Mouse (Mus musculus) kidney, embryonic 14.5 days (tissue): ENCODE measurements around the gene Igsf21. TPM values are rescaled to one million over a fixed set of nuclear protein-coding genes. Genes with fewer than 3 reads are reported as not detected.

Experiments used
- ATAC-seq: fragments of 200-750 bp; cut with Nextera tagmentation; 2 replicates; pipeline ENCODE4 v1.8.0; 2017; ENCODE audit warnings: moderate number of reproducible peaks, mild to moderate bottlenecking, moderate TSS enrichment, moderate library complexity; ENCODE audit not compliant: low FRiP score, low TSS enrichment
- H3K27ac ChIP-seq: fragments of 300-500 bp; sonication (generic); 2 replicates; pipeline ENCODE4 v1.5.1; 2014; ENCODE audit warnings: low read depth, mild to moderate bottlenecking, low read length, moderate library complexity, mixed read lengths
- H3K27me3 ChIP-seq: fragments of 300-500 bp; sonication (generic); 2 replicates; pipeline ENCODE4 v1.6.1; 2014; ENCODE audit warnings: mild to moderate bottlenecking, low read length; ENCODE audit not compliant: control insufficient read depth, insufficient read depth
- H3K36me3 ChIP-seq: fragments of 300-500 bp; sonication (generic); 2 replicates; pipeline ENCODE4 v1.6.1; 2014; ENCODE audit warnings: low read length, mixed read lengths; ENCODE audit not compliant: control insufficient read depth, insufficient read depth
- H3K4me1 ChIP-seq: fragments of 300-500 bp; sonication (generic); 2 replicates; pipeline ENCODE4 v1.6.1; 2014; ENCODE audit warnings: low read length, mixed read lengths; ENCODE audit not compliant: control insufficient read depth, insufficient read depth
- H3K4me2 ChIP-seq: fragments of 300-500 bp; sonication (generic); replicated peaks from 2 replicates; pipeline ENCODE4 v1.6.1; 2014; ENCODE audit warnings: low read depth, mild to moderate bottlenecking, low read length
- H3K4me3 ChIP-seq: fragments of 300-500 bp; sonication (generic); 2 replicates; pipeline ENCODE4 v1.5.1; 2014; ENCODE audit warnings: mild to moderate bottlenecking, low read length
- H3K9ac ChIP-seq: fragments of 300-500 bp; sonication (generic); 2 replicates; pipeline ENCODE4 v1.6.1; 2014; ENCODE audit warnings: low read depth, mild to moderate bottlenecking, low read length, moderate library complexity
- H3K9me3 ChIP-seq: fragments of 300-500 bp; sonication (generic); 2 replicates; pipeline ENCODE4 v1.6.1; 2016; ENCODE audit warnings: low read length; ENCODE audit not compliant: control insufficient read depth
- WGBS: fragments of 180-500 bp; shearing (Covaris S2); extraction: QIAGEN DNeasy Blood & Tissue Kit; methylation state at CpG from one replicate; pipeline ENCODE4 v1.1.7; 2014; 5-methylcytosine and 5-hydroxymethylcytosine counted together
- polyA plus RNA-seq: library from polyadenylated mRNA; unstranded; fragments of >200 nt; fragmentation: Nextera tagmentation; extraction: Ambion mirVana; gene quantifications from 2 replicates; pipeline ENCODE4 v1.2.1, GENCODE M21; 2014

Gene Igsf21
- polyA plus RNA-seq, 1 experiment from 2014 or later, result 0.91 TPM

- Histone ChIP-seq H3K9ac (no peak overlapping the region), H3K4me2 (no peak overlapping the region), H3K4me1 (no peaks in the 10 kb centered on the region), H3K36me3 (no peaks in the 10 kb centered on the region), H3K4me3 (no peak overlapping the region), H3K27ac (no peak overlapping the region), H3K9me3 (peaks cover 8% of the 10 kb centered on the region; the same call in 1 of the 2 replicates), H3K27me3 (peaks cover 14% of the 10 kb centered on the region)
- no peak for ATAC-seq
- WGBS, result 57% methylated on average over 12 of the region's 12 CpGs
Observed at GRCm38 (mm10) chr4:140043953-140044352, 202.6 kb downstream of the Igsf21 start.

GRCm38 (mm10) chr4:140038586-140039411 is 207.8 kb downstream of the Igsf21 start:
- H3K36me3 ChIP-seq, result no peaks in the 10 kb centered on the region
- H3K4me2 ChIP-seq, result no peak overlapping the region
- H3K4me1 ChIP-seq, result peaks cover 9% of the 10 kb centered on the region; the same call in 1 of the 2 replicates
- no peak overlapping the region for H3K27ac ChIP-seq
- no peak overlapping the region for H3K9ac ChIP-seq
- peaks cover 32% of the 10 kb centered on the region for H3K27me3 ChIP-seq
- WGBS, result 10% methylated on average over 26 of the region's 26 CpGs
- H3K4me3 ChIP-seq, result no peak overlapping the region
- peaks cover 8% of the 10 kb centered on the region; the same call in 1 of the 2 replicates for H3K9me3 ChIP-seq
- ATAC-seq, result peak; percentile 47; the same call in 1 of the 2 replicates

- Histone ChIP-seq H3K4me2 (no peak overlapping the region; the same call in 1 of the 2 replicates), H3K4me1 (peaks cover 9% of the 10 kb centered on the region; the same call in 1 of the 2 replicates), H3K9me3 (peaks cover 8% of the 10 kb centered on the region; the same call in 1 of the 2 replicates), H3K9ac (no peak overlapping the region), H3K4me3 (no peak overlapping the region), H3K36me3 (no peaks in the 10 kb centered on the region), H3K27me3 (peaks cover 32% of the 10 kb centered on the region), H3K27ac (no peak overlapping the region)
- WGBS, result 3% methylated on average over 13 of the region's 13 CpGs
- peak; percentile 25; the same call in 1 of the 2 replicates for ATAC-seq
Observed at GRCm38 (mm10) chr4:140037784-140038387, 208.7 kb downstream of the Igsf21 start.

GRCm38 (mm10) chr4:140035232-140035631 is 211.4 kb downstream of the Igsf21 start:
- Histone ChIP-seq H3K9ac (no peak overlapping the region), H3K4me1 (peaks cover 9% of the 10 kb centered on the region; the same call in 1 of the 2 replicates), H3K27me3 (peaks cover 32% of the 10 kb centered on the region), H3K27ac (no peak overlapping the region), H3K9me3 (peaks cover 1% of the 10 kb centered on the region; the same call in 1 of the 2 replicates), H3K4me2 (no peak overlapping the region), H3K36me3 (no peaks in the 10 kb centered on the region), H3K4me3 (no peak overlapping the region)
- WGBS, result 54% methylated on average over 15 of the region's 15 CpGs
- no peak for ATAC-seq

GRCm38 (mm10) chr4:140033394-140033793 is 213.2 kb downstream of the Igsf21 start:
- H3K36me3 ChIP-seq, result no peaks in the 10 kb centered on the region
- ATAC-seq, result no peak
- 42% methylated on average over 7 of the region's 7 CpGs for WGBS
- peaks cover 12% of the 10 kb centered on the region; the same call in 1 of the 2 replicates for H3K4me1 ChIP-seq
- no peak overlapping the region for H3K9ac ChIP-seq
- H3K4me3 ChIP-seq, result no peak overlapping the region
- H3K4me2 ChIP-seq, result no peak overlapping the region
- H3K9me3 ChIP-seq, result no peaks in the 10 kb centered on the region
- peaks cover 21% of the 10 kb centered on the region for H3K27me3 ChIP-seq
- H3K27ac ChIP-seq, result no peak overlapping the region

- WGBS, result 13% methylated on average over 6 of the region's 6 CpGs
- no peak overlapping the region for H3K27ac ChIP-seq
- H3K27me3 ChIP-seq, result peaks cover 5% of the 10 kb centered on the region; the same call in 1 of the 2 replicates
- 0 out of 2 replicates have a peak, but pooled peaks cover 2% of the 10 kb centered on the region for H3K9me3 ChIP-seq
- no peak overlapping the region for H3K4me3 ChIP-seq
- H3K36me3 ChIP-seq, result no peaks in the 10 kb centered on the region
- 0 out of 2 replicates have a peak, but pooled peaks have one; percentile 37 for ATAC-seq
- no peak overlapping the region for H3K9ac ChIP-seq
- H3K4me2 ChIP-seq, result no peak overlapping the region
- H3K4me1 ChIP-seq, result peaks cover 3% of the 10 kb centered on the region; the same call in 1 of the 2 replicates
Observed at GRCm38 (mm10) chr4:140030415-140030814, 216.2 kb downstream of the Igsf21 start.

GRCm38 (mm10) chr4:140030040-140030386 is 216.6 kb downstream of the Igsf21 start:
- 26% methylated on average over 5 of the region's 5 CpGs for WGBS
- Histone ChIP-seq H3K27me3 (peaks cover 5% of the 10 kb centered on the region; the same call in 1 of the 2 replicates), H3K4me2 (no peak overlapping the region), H3K36me3 (no peaks in the 10 kb centered on the region), H3K9ac (no peak overlapping the region), H3K4me1 (peaks cover 3% of the 10 kb centered on the region; the same call in 1 of the 2 replicates), H3K4me3 (no peak overlapping the region), H3K9me3 (0 out of 2 replicates have a peak, but pooled peaks cover 2% of the 10 kb centered on the region), H3K27ac (no peak overlapping the region)
- no peak for ATAC-seq

GRCm38 (mm10) chr4:140029324-140030039 is 217.1 kb downstream of the Igsf21 start:
- Histone ChIP-seq H3K4me1 (peaks cover 3% of the 10 kb centered on the region; the same call in 1 of the 2 replicates), H3K9ac (no peak overlapping the region), H3K27ac (no peak overlapping the region), H3K9me3 (0 out of 2 replicates have a peak, but pooled peaks cover 2% of the 10 kb centered on the region), H3K4me3 (no peak overlapping the region), H3K4me2 (no peak overlapping the region), H3K36me3 (no peaks in the 10 kb centered on the region), H3K27me3 (peaks cover 3% of the 10 kb centered on the region; the same call in 1 of the 2 replicates)
- ATAC-seq, result no peak
- WGBS, result 20% methylated on average over 9 of the region's 9 CpGs
